Mouse (Mus musculus): Measurements from ENCODE around the gene Plgrkt. TPM values are rescaled to one million over a fixed set of nuclear protein-coding genes. Genes with fewer than 3 reads are reported as not detected.
"Not testable (repeated sequence)": the region's sequence is repeated elsewhere in the genome, so short reads cannot be mapped to it uniquely, and the experiment has no call there.

Gene Plgrkt
- total RNA-seq (2014; rRNA removed) (18.2 and 27.9 TPM in 2 replicates), polyA plus RNA-seq (2015; fragmentation: Nextera tagmentation; extraction: Ambion mirVana) (58.7 and 66.3 TPM in 2 replicates)

DNA sequence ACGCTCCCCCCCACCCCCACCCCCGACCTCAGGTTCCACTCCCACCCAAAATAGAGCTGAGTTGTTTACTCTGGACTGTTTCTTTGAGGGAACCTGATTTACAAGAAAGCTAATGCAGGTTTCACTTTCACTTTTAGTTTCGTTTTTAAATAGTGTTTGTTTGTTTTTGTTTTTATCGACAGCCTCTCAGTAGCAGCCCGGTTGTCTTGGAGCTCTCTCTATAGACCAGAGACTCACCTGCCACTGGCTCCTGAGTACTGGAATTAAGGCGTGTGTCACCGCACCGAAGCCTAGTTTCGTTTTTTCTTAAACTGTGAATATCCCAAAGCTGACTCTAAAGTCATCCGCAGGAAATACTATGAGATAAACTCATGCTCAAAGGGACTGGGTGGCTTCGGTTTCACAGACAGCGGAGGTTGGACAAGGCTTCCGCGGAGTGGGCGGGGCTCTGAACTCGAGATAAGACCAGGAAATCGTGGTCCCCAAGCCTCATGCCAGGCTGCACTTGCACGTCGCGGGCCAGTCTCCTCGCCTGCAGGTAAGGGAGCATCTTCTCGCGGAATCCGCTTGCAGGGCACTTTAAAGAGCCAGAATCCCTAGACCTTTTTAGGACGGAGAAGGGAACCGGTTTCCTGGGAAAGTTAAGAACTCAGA lies at the start of gene Plgrkt, which contains the start of gene Cd274:
Gene Plgrkt (minus strand): TSS at position 422 of the 654 bp plus-strand sequence.
Gene Cd274 (plus strand): TSS at position 487 of the 654 bp plus-strand sequence.
- Histone ChIP-seq H3K36me3 (ENCODE audit: insufficient read depth, low read length) (no peaks in the 10 kb centered on the region), H3K27me3 (ENCODE audit: insufficient read depth, low read length) (no peaks in the 10 kb centered on the region), H3K27ac (no peak within 1 kb of the TSS), H3K4me2 (ENCODE audit: low read depth, low read length) (peak within 1 kb of the TSS; percentile 72), H3K4me1 (ENCODE audit: insufficient read depth, low read length) (peaks cover 4% of the 10 kb centered on the region; the same call in 1 of the 2 replicates), H3K4me3 (ENCODE audit: low read length) (peak within 1 kb of the TSS; percentile 54), H3K9ac (replicated peaks; ENCODE audit: low read length) (peak within 1 kb of the TSS; percentile 40; the same call in 1 of the 2 replicates), H3K9me3 (ENCODE audit: low read length) (no peaks in the 10 kb centered on the region)
- TF ChIP-seq CTCF (IDR thresholded peaks at IDR 0.05; ENCODE audit: low read depth), result no peak
- 4% methylated on average over 26 of the region's 26 CpGs for WGBS
- ATAC-seq, result peak; percentile 63
- DNase-seq (ENCODE audit: low spot score), result peak; percentile 64

DNA sequence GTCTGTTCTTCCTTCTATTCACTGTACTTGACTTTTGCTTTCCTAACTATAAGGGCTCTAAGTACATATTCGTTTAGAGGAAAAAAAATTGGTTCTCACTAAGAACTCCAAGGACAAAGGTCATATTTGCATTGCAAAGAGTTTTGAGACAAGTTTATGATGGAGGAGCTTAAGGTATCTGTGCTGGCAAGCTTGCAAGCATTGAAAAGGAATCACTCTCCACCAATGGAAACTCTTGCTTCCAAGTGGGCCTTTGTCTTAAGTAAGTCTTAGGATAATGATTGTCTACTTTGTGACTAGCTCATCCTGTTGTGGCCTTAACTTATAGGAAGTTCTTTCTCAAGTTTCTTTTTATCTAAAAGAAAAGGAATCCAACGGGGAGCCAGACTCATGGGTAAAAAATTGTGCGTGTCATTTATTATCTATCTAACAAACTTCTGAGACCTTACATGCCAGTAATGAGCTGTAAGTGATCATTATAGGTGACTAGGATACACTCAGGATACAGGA lies 49.3 kb upstream of the Plgrkt start:
- H3K9me3 ChIP-seq (ENCODE audit: low read length), result no peaks in the 10 kb centered on the region
- no peak overlapping the region for H3K4me3 ChIP-seq (ENCODE audit: low read length)
- H3K36me3 ChIP-seq (ENCODE audit: insufficient read depth, low read length), result no peaks in the 10 kb centered on the region
- TF ChIP-seq CTCF (IDR thresholded peaks at IDR 0.05; ENCODE audit: low read depth), result no peak
- H3K27ac ChIP-seq, result no peak overlapping the region
- no peak overlapping the region for H3K9ac ChIP-seq (replicated peaks; ENCODE audit: low read length)
- DNase-seq (ENCODE audit: low spot score) (no peak), ATAC-seq (no peak)
- WGBS, result 78% methylated on average over 3 of the region's 3 CpGs
- H3K4me2 ChIP-seq (ENCODE audit: low read depth, low read length), result no peak overlapping the region
- H3K27me3 ChIP-seq (ENCODE audit: insufficient read depth, low read length), result no peaks in the 10 kb centered on the region
- no peaks in the 10 kb centered on the region for H3K4me1 ChIP-seq (ENCODE audit: insufficient read depth, low read length)

DNA sequence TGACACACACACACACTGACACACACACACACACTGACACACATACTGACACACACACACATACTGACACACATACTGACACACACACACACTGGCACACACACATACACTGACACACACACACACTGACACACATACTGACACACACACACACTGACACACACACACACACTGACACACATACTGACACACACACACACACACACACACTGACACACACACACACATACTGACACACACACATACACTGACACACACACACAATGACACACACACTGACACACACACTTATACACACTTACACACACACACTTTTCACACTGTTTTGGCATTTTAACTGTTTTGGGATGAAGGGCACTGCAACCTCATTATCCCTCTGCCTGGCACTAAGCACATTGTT lies 47.7 kb upstream of the Plgrkt start:
- ATAC-seq; H3K27ac ChIP-seq; H3K4me3 ChIP-seq (ENCODE audit: low read length); H3K9me3 ChIP-seq (ENCODE audit: low read length); H3K4me2 ChIP-seq (ENCODE audit: low read depth, low read length); H3K4me1 ChIP-seq (ENCODE audit: insufficient read depth, low read length); DNase-seq (ENCODE audit: low spot score); H3K36me3 ChIP-seq (ENCODE audit: insufficient read depth, low read length); H3K27me3 ChIP-seq (ENCODE audit: insufficient read depth, low read length); H3K9ac ChIP-seq (replicated peaks; ENCODE audit: low read length): not testable (repeated sequence)

GRCm38 (mm10) chr19:29414513-29414912 lies 47.3 kb upstream of the Plgrkt start:
- ATAC-seq, result no peak
- Histone ChIP-seq H3K9me3 (ENCODE audit: low read length) (no peaks in the 10 kb centered on the region), H3K4me1 (ENCODE audit: insufficient read depth, low read length) (no peaks in the 10 kb centered on the region), H3K27me3 (ENCODE audit: insufficient read depth, low read length) (no peaks in the 10 kb centered on the region), H3K4me3 (ENCODE audit: low read length) (no peak overlapping the region), H3K4me2 (ENCODE audit: low read depth, low read length) (no peak overlapping the region), H3K9ac (replicated peaks; ENCODE audit: low read length) (no peak overlapping the region), H3K36me3 (ENCODE audit: insufficient read depth, low read length) (no peaks in the 10 kb centered on the region), H3K27ac (no peak overlapping the region)
- no peak for DNase-seq (ENCODE audit: low spot score)
- WGBS, result 88% methylated on average over 3 of the region's 3 CpGs
- TF ChIP-seq CTCF (IDR thresholded peaks at IDR 0.05; ENCODE audit: low read depth), result no peak

GRCm38 (mm10) chr19:29412476-29413420 lies 45.6 kb upstream of the Plgrkt start:
- Histone ChIP-seq H3K4me1 (ENCODE audit: insufficient read depth, low read length) (no peaks in the 10 kb centered on the region), H3K9ac (replicated peaks; ENCODE audit: low read length) (no peak overlapping the region), H3K27ac (no peak overlapping the region), H3K4me3 (ENCODE audit: low read length) (no peak overlapping the region), H3K4me2 (ENCODE audit: low read depth, low read length) (no peak overlapping the region), H3K9me3 (ENCODE audit: low read length) (no peaks in the 10 kb centered on the region), H3K27me3 (ENCODE audit: insufficient read depth, low read length) (no peaks in the 10 kb centered on the region), H3K36me3 (ENCODE audit: insufficient read depth, low read length) (no peaks in the 10 kb centered on the region)
- no peak for TF ChIP-seq CTCF (IDR thresholded peaks at IDR 0.05; ENCODE audit: low read depth)
- ATAC-seq, result no peak
- DNase-seq (ENCODE audit: low spot score), result peak; percentile 66
- WGBS, result 60% methylated on average over 6 of the region's 6 CpGs

GRCm38 (mm10) chr19:29410619-29411018 lies 43.4 kb upstream of the Plgrkt start, which contains the start of gene Pdcd1lg2:
Pdcd1lg2 (plus strand) TSS chr19:29410919.
- H3K36me3 ChIP-seq (ENCODE audit: insufficient read depth, low read length), result no peaks in the 10 kb centered on the region
- H3K9ac ChIP-seq (replicated peaks; ENCODE audit: low read length), result no peak within 1 kb of the TSS
- ATAC-seq, result no peak
- no peak within 1 kb of the TSS for H3K4me3 ChIP-seq (ENCODE audit: low read length)
- no peaks in the 10 kb centered on the region for H3K4me1 ChIP-seq (ENCODE audit: insufficient read depth, low read length)
- WGBS, result 82% methylated on average over 4 of the region's 4 CpGs
- no peak for TF ChIP-seq CTCF (IDR thresholded peaks at IDR 0.05; ENCODE audit: low read depth)
- H3K27me3 ChIP-seq (ENCODE audit: insufficient read depth, low read length), result no peaks in the 10 kb centered on the region
- no peak within 1 kb of the TSS for H3K27ac ChIP-seq
- no peak within 1 kb of the TSS for H3K4me2 ChIP-seq (ENCODE audit: low read depth, low read length)
- no peaks in the 10 kb centered on the region for H3K9me3 ChIP-seq (ENCODE audit: low read length)
- DNase-seq (ENCODE audit: low spot score), result no peak
